Mouse (Mus musculus): Measurements from ENCODE around the gene Gm4177.
"Not testable (repeated sequence)": the region's sequence is repeated elsewhere in the genome, so short reads cannot be mapped to it uniquely, and the experiment has no call there.

- TF ChIP-seq CTCF (IDR thresholded peaks at IDR 0.05; ENCODE audit: extremely low read depth, insufficient read depth, insufficient read length, insufficient replicate concordance); POLR2A (IDR thresholded peaks at IDR 0.05; ENCODE audit: low read depth, low read length): not testable (repeated sequence)
Measured at GRCm38 (mm10) chr7:21796628-21797027, at the start of gene Gm4177.

Data from spleen, adult 2 months (tissue).